Mouse (Mus musculus): ENCODE results near the gene Pde11a.

GRCm38 (mm10) chr2:76128105-76129057 lies 210.2 kb downstream of the Pde11a start:
- TF ChIP-seq CHD2 (IDR thresholded peaks at IDR 0.05; ENCODE audit: low read depth, low read length) (no peak), ZNF384 (IDR thresholded peaks at IDR 0.05; ENCODE audit: low read depth, low read length) (no peak)
